Mouse (Mus musculus): Measurements from ENCODE around the gene Pepd.
A peak's percentile ranks its signal among the peaks of the same experiment; 100 is the strongest.

Gene Pepd

DNA sequence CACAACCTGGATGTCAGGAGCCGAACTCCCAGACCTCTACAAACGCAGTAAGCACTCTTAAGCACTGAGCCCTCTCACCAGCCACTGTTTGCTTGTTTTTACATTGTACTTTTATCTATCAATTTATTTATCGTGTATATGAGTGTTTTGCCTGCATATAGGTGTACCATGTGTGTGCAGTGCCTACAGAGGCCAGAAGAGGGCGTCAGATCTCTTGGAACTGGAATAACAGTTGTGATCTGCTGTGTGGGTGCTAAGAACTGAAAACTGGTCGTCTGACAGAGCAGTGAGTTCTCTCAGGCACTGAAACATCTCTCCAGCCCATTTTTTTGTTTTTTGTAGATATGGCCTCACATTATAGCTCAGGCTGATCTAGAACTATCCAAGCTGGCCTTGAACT, 147.3 kb downstream of the Pepd start:
- no peak for DNase-seq

DNA sequence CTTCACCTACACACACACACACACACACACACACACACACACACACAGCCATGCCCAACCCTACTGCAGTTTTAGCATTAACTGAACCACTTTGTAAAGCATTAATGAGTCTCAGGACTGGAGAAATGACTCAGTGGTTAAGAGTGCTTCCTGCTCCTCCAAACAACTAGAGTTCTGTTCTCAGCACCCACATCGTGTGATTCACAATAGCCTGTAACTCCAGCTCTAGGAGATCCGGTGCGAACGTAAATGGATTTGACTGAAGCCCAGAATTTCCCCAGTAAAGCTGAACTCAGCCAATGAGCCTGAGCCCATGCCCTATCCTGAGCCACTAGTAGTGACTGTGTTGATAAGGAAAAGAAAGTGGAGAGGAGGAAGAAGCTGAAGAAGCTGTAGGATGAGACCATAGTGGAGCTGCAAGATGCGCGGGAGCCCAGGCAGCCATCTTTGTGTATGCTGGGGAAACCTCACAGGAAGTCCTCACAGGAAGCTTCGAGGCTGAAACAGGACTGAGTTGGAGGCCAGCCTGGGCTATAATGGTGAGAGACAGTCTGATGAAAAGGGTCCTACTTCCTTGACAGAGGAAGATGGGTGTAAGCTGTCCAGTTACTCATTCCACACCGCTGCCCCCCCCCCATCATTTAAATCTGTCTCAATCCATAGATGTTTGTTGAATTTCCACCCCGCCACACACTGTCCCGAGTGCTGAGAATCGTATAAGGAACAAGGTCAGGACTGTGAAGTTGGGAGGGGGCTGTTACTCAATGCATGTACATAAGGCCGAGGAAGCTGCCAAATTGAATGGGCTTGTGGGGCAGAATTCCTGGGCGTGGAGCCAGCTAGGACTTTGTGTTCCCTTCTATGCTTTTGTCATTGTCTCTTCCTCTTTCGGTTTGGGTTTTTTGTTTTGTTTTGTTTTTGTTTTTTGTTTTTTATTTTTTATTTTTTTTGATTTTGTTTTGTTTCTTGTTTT, 152.4 kb downstream of the Pepd start:
- DNase-seq, result peak; percentile 55

DNA sequence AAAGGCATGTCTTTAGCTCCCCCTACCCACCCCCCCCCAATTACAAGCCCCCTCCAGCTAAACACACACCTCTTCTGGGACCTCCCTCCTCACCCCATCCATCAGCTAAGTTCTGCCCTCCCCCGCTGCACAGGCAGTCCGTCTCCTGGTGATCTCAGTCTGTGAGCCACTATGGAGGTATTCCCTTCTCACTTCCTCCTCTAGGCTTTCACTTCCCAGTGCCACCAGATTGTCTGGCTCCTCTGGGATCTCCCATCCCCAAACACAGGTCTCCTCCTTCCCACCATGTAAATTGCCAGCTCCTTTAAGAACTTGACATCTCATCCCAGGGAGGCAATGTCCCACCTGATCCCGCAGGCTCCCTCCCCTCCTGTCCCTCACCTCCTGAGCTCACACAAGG, 153.8 kb downstream of the Pepd start:
- DNase-seq, result no peak

DNA sequence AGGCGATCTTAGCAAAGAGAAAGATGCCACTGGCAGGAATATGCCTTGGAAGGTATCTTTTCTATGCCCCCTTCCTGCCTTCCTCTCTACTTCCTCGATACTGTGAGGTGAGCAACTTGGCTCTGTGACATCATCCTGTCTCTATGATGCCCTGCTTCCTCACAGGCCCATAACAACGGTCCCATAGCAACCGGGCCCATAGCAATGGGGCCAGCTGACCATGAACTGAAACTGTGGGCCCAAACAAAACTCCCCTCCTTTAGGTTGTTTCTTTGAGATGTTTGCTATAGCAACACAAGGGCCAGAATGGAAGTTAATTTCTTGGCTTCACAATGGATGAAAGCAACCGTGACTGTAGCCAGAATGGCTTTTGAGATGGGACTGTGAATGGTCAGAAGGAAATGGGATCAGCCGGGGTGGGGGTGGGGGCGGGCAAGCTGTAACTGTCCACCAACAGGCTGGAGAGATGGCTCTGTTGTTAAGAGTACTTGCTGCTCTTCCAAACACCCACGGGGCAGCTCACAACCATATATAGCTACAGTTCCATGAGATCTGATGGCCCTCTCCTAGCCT, 154.5 kb downstream of the Pepd start:
- DNase-seq, result no peak

DNA sequence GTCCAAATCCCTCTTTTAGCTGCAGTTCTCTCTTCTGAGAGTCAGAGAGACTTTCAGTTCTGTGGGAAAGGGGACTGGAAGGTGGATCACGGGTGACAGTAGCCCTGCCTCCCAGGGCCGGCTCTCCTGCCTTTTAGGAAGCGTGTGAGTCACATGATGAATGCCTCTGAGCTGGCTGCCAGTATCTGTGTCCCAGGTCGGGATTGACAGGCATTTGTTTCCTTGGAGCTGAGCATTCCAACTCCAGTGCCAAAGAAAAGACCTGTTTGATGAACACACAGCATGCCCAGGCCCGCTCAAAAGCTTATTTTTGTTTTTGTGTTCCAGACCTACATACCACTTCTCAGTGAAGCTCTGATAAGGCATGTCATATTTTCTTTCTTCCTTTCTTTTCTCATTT, 164.5 kb downstream of the Pepd start:
- peak; percentile 23 for DNase-seq

DNA sequence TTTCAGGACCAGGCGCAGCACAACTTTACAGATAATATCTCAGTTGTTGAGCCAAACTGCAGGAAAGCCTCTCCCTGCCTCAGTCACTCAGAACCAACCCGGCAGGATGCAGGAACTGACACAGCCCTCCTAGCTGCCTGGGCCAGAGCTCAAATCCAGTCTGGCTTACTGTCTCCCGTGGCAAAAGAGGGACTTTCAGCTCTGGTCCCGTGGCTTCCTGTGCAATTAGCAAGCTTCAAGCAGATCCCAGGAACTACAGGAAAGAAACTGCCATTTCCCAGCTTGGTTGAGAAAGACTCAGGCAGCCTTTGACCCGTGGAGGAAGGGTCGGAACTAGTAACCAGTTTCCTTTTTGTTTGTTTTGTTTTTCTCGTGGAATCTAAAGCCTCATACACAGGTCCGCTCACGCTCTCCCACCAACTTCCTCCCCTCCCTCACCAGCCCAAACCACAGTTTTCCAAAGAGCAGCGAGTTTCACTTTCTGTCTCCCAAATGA, 168.7 kb downstream of the Pepd start:
- peak; percentile 67 for DNase-seq

DNA sequence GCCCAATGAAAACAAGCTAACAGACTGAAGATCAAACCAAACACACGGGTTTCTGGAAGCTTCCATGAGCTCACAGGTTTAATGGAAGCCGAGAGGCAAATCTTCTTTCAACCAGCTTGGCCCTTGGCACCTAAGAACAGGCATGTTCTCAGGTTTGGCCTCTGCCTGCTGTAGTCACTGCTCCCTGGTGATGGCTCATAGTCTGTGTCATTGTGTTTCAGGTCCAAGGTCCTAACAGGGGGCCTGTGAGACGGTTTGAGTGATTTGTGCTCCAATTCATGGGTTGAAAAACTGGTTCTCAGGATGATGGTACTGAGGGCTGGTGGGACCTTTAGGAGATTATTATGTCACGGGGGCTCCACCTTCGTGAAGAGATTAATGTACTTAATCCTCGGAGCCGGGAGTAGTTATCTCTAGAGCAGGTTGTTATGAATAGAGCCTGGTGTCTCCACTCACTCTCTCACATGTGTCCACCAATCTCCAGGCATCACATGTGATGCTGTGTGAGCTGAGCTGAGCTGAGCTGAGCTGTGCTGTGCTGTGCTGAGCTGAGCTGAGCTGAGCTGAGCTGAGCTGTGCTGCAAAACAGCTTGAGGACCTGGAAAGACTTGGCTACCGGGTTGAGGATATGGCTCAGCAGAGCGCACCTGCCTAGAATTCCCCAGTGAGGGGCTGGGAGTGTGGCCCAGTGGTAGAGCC, 169.4 kb downstream of the Pepd start:
- no peak for DNase-seq

DNA sequence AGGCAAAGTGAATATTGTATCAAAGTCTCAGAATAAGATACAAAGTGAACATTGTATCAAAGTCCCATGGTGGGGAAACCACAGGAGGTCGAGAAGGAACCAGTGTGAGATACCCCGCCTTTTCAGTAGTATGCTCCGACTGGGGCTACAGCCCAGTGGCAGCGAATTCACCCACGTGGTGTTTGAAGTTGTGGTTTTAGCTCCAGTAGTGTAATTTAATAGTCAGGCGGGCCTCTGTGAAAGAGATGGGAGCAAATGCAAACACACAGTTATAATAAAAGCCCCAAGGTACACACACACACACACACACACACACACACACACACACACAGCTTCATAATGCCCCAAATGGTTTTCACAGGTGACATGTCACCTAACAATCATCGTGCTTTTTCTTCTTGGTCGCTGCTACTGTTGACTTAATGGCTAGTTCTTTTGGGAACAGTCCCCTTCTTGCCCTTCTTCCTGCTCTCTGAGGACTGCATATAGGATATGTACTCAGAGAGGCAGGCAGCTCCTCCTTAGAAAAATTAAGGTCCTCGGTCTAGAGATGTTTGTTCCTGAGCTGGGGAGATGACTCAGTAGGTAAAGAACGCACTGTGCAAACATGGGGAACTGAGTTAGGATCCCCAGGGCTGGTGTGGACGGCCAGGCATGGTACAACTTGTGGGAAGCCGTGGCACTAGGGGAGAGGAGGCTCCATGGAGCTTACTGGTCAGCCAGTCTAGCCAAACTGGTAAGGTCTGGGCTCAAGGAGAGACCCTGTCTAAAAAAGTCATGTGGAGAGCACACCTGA, 172.6 kb downstream of the Pepd start:
- no peak for DNase-seq

DNA sequence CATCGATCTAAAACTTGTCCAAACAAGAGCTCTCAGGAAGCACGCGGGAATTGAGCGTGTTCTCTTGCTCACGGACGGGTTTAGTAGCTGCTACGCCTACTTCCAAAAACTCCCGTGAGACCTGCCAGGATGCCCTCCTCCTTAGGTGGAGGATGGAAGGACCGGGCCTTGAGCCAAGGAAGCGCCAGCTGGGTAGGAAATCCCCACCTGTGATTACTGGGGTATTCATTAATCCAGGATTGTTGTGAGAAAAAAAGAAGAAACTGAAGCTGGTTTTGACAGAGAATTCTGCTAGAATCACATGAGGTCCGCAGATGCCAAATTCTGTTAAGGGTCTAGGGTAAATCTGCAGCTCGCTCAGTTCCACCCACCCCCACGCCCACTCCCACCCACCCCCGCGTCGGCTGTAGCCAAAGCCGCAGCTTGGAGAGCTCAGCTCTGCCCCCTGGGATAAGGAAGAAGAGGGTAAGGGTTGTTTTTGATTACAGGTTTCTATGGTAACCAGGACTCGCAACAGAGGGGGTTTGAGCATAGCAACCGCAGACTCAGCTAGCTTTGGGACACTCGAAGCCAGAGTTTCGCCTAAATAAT, 174.2 kb downstream of the Pepd start:
- DNase-seq, result peak; percentile 73

DNA sequence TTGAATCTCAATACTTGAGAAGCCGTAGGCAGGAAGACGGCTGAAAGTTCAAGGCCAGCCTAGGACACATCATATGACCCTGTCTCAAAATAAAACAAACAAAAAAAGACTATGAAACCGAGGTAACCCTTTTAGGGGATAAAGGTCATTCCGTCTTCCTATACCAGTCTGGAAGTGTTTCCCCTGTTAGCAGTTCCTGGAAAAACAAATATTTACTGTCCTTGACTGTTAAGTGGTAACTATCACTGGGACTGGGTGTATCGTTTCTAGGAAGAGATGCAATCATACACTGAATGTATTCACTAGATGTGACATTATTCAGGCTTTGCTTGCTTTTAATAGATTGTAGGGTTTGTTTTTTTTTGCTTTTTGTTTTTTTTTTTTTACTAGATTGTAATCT, 178.4 kb downstream of the Pepd start:
- no peak for DNase-seq
